Mouse (Mus musculus): ENCODE data around the gene Spryd4. TPM values are rescaled to one million over a fixed set of nuclear protein-coding genes. Genes with fewer than 3 reads are reported as not detected.
"Not testable (repeated sequence)": the region's sequence is repeated elsewhere in the genome, so short reads cannot be mapped to it uniquely, and the experiment has no call there.

Gene Spryd4
- total RNA-seq (2015) (6.5 and 6.9 TPM in 2 replicates), total RNA-seq (2017) (9.0 and 10.6 TPM in 2 replicates)

DNA sequence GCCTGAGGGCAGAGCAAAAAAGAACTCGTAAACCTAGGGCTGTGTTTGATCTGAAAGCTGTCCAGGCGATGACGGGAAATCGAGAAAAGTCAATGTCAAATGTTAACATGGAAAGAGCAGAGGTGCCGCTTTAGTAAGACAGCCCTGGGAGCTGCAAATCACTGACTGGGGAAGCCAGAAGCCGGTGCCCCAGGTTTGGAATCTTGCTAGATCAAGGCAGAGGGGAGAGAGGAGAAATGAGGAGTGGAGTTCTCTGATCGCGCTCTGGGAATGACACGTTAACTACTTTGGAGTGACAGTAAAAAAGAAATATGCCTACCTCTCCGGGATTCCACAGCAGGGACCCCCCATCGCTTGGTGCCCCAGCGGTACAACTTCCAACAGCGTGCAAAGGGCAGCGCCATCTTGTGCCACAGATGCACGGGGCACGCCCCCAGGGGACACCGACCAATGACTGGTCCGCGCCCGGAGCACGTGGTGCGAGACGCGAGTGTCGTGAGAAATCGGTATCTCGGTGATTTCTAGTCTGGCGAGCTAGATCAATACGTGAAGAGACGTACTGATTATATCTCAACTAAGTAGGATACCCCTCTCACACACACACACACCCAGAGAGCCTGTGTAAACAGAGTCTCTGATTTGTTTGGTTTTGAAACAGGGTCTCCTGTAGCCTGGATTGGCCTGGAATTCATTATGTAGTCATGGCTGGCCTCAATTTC is at the start of gene Spryd4:
Gene Spryd4, minus strand, starts transcription at position 418 of the 719 bp plus-strand sequence.
- peak; percentile 94 for ATAC-seq (ENCODE audit: poor library complexity, severe bottlenecking)

GRCm38 (mm10) chr10:128260376-128260775 is 48.8 kb upstream of the Spryd4 start:
- not testable (repeated sequence) for ATAC-seq (ENCODE audit: poor library complexity, severe bottlenecking)

DNA sequence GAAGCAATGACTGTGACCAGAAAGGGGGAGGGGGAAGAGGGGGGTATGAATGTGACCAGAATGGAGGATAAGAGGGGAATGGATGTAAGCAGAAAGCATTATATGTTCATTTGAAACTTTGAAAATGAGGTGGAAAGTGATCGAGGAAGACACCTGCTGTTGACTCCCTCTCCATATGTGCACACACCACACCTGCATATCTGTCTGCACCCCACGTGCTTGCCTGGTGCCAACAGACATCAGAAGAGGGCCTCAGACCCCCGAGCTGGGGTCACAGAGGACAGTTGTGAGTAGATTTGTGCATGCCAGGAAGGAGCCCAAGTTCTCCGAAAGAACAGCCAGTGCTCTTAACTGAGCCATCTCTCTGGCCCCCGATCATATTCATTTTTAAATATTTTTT is 48.3 kb upstream of the Spryd4 start:
- no peak for ATAC-seq (ENCODE audit: poor library complexity, severe bottlenecking)

DNA sequence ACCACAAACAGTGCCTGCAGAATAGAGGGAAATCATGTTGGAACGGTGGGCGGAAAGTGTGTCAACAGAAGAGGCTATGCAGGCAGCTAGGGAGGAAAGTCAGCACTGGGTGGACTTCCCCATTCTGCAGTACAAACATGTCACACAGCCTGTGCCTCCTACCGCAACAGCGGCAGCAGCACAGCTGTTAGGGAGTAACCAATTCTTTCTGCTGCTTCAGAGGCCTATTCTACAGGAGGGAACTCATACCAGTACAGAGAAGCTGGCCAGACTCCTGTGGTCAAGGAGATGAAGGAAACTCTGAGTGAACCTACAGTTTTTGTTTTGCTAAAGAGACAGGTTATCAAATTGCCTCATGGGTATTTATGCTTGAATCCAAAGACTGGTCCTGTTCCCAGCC is 47.3 kb upstream of the Spryd4 start:
- peak; percentile 99 for ATAC-seq (ENCODE audit: poor library complexity, severe bottlenecking)

- ATAC-seq (ENCODE audit: poor library complexity, severe bottlenecking), result no peak
These were observed 44.7 kb upstream of the Spryd4 start for GRCm38 (mm10) chr10:128256328-128256727.

DNA sequence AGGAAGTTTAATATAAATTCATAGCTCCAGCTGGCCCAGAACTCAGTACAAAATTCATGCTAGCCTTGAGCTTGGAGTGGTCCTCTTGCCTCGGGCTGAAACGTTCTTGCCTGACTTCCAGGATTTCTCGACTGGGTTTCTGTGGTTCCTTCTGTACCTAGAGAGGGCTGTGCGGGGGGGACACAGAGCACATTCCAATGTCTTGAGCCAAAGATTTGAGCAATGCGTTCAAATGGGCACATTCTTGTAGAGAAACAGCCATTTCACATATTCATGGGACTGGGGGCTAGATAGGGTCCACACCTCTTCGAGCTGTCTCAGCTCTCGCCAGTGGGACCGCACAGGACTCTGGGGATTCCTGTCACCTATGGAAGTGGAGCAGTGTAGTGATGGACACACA is 44.3 kb upstream of the Spryd4 start:
- no peak for ATAC-seq (ENCODE audit: poor library complexity, severe bottlenecking)

DNA sequence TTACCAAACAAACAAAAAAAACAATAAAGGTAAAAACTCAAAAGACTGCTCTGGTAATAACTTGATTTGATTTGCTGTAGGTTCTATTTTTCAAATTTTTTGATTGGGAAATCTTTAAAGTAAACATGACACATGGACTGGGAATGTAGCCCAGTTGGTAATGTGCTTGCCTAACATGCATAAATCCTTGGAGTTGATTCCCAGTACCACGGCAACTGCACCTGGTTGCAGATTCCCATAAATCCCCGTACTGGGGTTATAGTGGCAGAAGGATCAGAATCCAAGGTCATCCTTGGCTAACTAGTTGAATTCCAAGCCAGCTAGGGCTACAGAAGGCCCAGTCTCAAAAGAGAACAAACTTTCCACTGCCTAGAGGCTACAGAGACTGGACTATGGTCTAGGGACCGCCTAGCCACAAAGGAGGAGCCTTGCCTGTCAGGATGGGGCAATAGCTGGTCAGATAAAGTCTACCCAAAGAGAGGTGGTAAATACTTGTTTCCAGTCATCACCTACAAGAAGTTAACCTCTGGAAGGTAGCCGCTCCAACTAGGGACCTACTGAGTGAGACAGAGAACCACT is 42.2 kb upstream of the Spryd4 start, which contains the start of gene Apon:
Gene Apon, plus strand, starts transcription at position 420 of the 579 bp plus-strand sequence.
- no peak for ATAC-seq (ENCODE audit: poor library complexity, severe bottlenecking)

DNA sequence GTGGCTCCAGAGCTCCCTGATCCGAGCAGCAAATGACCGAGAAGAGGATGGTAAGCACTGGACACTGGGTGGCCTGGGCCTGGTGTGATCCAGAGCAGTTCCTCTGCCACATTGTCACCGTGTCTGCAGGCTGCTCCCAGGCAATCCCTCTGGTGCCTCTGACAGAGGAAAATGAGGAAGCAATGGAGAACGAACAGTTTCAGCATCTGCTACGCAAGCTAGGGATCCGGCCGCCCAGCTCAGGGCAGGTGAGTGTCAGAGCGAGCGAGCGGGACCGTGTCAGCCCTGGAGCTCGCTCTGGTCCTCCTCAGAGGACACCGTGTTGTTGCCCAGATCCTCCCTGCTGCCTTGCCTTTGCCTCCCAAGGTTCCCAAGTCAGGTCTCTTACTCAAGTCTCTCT is 39.0 kb upstream of the Spryd4 start:
- peak; percentile 18; the same call in 1 of the 2 replicates for ATAC-seq (ENCODE audit: poor library complexity, severe bottlenecking)

DNA sequence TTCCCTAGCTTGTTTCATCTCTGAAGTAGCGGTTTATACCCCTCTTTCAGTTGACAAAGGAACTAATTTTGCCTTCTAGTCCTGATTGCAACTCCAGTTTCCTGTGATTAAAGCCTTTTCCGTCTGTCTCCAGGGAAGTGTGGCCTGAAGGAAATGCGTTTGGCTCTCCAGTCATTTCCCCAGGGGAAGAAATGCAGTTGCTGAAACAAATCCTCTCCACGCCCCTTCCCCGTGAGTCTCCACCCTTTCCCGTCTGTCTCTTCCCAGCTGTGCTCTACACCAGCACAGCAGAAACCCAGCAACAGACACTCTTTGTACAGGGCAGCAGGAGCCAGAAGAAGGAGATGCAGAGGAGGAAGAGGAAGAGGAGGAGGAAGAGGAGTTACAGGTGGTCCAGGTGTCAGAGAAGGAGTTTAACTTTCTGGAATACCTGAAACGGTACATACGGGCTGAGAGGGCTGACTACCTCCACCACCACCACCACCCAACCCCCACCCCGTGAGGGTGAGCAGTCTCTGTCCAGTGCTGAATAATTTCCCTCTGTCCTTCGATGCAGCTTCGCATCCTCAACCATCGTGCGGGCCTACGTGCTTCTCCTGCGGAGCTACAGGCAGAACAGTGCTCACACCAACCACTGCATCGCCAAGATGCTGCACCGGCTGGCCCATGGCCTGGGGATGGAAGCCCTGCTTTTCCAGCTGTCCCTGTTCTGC is 35.6 kb upstream of the Spryd4 start:
- ATAC-seq (ENCODE audit: poor library complexity, severe bottlenecking), result no peak

GRCm38 (mm10) chr10:128244121-128244520 is 32.5 kb upstream of the Spryd4 start:
- no peak for ATAC-seq (ENCODE audit: poor library complexity, severe bottlenecking)

- ATAC-seq (ENCODE audit: poor library complexity, severe bottlenecking), result no peak
These were observed 31.6 kb upstream of the Spryd4 start for GRCm38 (mm10) chr10:128243252-128243651.

GRCm38 (mm10) chr10:128240131-128240530 is 28.5 kb upstream of the Spryd4 start:
- ATAC-seq (ENCODE audit: poor library complexity, severe bottlenecking), result no peak

DNA sequence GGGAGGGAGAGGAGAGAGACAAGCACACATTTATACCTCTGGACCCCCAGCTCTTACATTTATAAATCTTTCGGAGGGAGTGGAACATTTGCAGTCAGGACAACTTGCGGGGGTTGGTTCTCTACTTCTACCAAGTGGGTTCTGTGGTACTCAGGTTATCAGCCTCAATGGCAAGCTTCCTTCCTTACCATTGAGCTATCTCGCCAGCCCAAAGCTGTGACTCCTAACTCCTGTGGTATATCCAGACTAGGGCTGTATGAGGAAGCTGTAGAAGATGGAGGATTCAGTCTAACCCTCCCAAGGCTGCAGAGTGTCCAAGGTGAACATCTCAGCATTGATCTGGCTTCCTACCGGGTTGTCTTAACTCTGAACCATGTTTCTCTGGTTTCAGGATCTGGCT is 27.5 kb upstream of the Spryd4 start:
- no peak for ATAC-seq (ENCODE audit: poor library complexity, severe bottlenecking)

- peak; percentile 61 for ATAC-seq (ENCODE audit: poor library complexity, severe bottlenecking)
These were observed 26.3 kb upstream of the Spryd4 start for GRCm38 (mm10) chr10:128237807-128238480.

- ATAC-seq (ENCODE audit: poor library complexity, severe bottlenecking), result no peak
These were observed 24.7 kb upstream of the Spryd4 start for GRCm38 (mm10) chr10:128236321-128236720.

GRCm38 (mm10) chr10:128232420-128232985 is 20.9 kb upstream of the Spryd4 start:
- ATAC-seq (ENCODE audit: poor library complexity, severe bottlenecking), result peak; percentile 61

DNA sequence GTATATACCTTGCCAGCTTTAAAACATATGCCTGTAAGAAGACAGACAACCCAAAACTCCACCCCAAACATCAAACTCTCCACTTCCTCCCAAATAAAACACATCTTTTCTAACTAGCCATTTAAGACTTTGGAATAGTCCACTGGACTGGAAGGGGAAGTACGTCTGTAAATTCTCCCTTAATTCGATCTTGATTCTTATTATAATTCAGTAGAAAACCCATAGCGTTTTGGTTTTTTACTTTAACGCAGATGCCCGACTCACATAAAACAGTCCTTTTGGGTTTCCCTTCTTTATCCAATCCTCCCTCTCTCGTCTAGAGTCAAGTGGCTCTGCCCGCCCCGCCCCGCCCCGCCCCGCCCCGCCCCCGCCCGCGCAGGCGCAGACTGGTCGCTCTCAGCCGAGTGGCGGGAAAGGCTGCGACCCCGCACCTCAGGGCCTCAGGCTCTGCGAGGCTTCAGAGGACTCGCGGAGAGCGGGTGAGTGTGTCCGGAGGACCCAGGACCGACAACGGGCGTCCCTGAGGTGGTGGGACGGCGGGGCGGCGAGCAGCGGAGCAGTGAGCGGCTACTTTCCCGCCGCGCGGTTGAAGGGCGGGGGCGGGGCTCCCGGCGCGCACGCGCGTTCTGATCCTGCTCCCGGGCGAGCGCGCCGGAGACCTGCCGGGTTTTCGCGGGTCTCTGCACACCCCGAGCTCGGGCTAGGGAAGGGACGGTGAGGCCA is 20.3 kb upstream of the Spryd4 start, which contains the start of gene Timeless:
Gene Timeless, plus strand, starts transcription at position 369 of the 723 bp plus-strand sequence.
- ATAC-seq (ENCODE audit: poor library complexity, severe bottlenecking), result peak; percentile 67

DNA sequence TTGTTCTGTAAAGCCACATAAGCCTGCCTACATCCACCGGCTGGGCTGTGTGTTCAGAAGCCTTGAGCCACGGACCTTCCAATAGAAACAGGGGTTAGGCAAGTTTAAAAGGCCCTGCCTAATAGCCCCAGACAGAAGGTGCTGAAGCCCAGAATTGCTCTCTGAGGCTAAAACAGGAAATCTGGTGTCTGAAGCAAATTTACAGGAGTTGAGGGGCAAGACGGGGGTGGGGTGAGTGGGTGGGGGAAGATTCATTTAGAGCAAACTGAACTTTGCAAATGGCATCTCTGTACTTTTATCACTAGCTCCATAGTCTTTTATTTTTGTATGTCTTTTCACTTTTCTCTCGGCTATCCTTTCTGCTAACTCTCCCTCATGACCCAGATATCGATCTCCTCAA is 19.5 kb upstream of the Spryd4 start:
- no peak for ATAC-seq (ENCODE audit: poor library complexity, severe bottlenecking)

- 0 out of 2 replicates have a peak, but pooled peaks have one; percentile 12 for ATAC-seq (ENCODE audit: poor library complexity, severe bottlenecking)
These were observed 19.0 kb upstream of the Spryd4 start for GRCm38 (mm10) chr10:128230582-128230981.

GRCm38 (mm10) chr10:128228009-128228408 is 16.4 kb upstream of the Spryd4 start:
- no peak for ATAC-seq (ENCODE audit: poor library complexity, severe bottlenecking)
